Mouse (Mus musculus): ENCODE measurements around the gene Olfr1381. TPM values are rescaled to one million over a fixed set of nuclear protein-coding genes. Genes with fewer than 3 reads are reported as not detected.
A peak's percentile ranks its signal among the peaks of the same experiment; 100 is the strongest.
"Not testable (repeated sequence)": the region's sequence is repeated elsewhere in the genome, so short reads cannot be mapped to it uniquely, and the experiment has no call there.

The Olfr1381 gene
- total and polyA plus RNA-seq, 3 experiments, result not detected

- H3K4me3 ChIP-seq (ENCODE audit: control insufficient read depth in 1 of 2, insufficient read depth in 1 of 2, low read depth in 2 of 2, low read length in 2 of 2); H3K4me1 ChIP-seq (ENCODE audit: control insufficient read depth in 1 of 2, insufficient read depth in 2 of 2, low read length in 2 of 2); H3K27me3 ChIP-seq (ENCODE audit: control insufficient read depth in 1 of 2, insufficient read depth in 2 of 2, low read length in 2 of 2); H3K36me3 ChIP-seq (ENCODE audit: control insufficient read depth in 1 of 2, insufficient read depth in 2 of 2, low read length in 2 of 2); H3K79me2 ChIP-seq (ENCODE audit: control insufficient read depth, insufficient read depth, low read length, poor library complexity); H3K27ac ChIP-seq (ENCODE audit: control insufficient read depth, low read depth, low read length); H3K9me3 ChIP-seq (replicated peaks; ENCODE audit: insufficient read depth, low read length); H3K9ac ChIP-seq (ENCODE audit: control insufficient read depth, low read depth, low read length, poor library complexity, severe bottlenecking): not testable (repeated sequence)
- peak; percentile 46 for TF ChIP-seq SMC3 (IDR thresholded peaks at IDR 0.05; ENCODE audit: low read depth, low read length)
- peak in 2 of 3 experiments; percentile 23 to 61; a peak in 3 of 6 replicates for TF ChIP-seq CTCF (IDR thresholded peaks at IDR 0.05 in 2 of 3, conservative IDR thresholded peaks at IDR 0.05 in 1 of 3; ENCODE audit: control insufficient read depth in 1 of 3, insufficient read depth in 1 of 3, low read depth in 2 of 3, low read length in 3 of 3, poor library complexity in 1 of 3, severe bottlenecking in 1 of 3)
- TF ChIP-seq ZNF384 (IDR thresholded peaks at IDR 0.05; ENCODE audit: low read depth, low read length), result peak; percentile 97
- TF ChIP-seq RAD21 (IDR thresholded peaks at IDR 0.05; ENCODE audit: low read depth, low read length), result peak; percentile 15
- peak; percentile 57 for DNase-seq (ENCODE audit: low read depth, low spot score)
Observed at GRCm38 (mm10) chr11:49575054-49575453, 31.8 kb downstream of the Olfr1381 start.

DNA sequence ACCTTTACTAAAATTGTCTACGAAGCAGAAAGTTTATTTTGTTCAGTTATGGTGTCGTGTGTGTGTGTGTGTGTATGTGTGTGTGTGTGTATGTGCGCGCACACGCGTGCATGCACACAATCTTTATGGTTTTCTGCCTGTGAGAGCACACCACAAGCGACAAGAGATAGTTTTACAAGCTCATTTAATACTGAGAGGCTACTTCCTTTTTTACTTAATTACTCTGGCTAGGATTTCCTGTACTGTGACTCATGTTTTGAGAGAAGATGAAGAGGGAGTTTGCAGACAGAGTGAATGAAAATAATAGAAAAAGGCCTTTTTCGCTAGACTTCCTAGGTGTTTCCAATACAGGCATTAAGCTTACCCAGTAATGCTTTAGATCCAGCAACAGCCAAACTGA, 37.2 kb downstream of the Olfr1381 start:
- not testable (repeated sequence) for H3K27ac ChIP-seq (ENCODE audit: control insufficient read depth, low read depth, low read length); H3K36me3 ChIP-seq (ENCODE audit: control insufficient read depth in 1 of 2, insufficient read depth in 2 of 2, low read length in 2 of 2)

GRCm38 (mm10) chr11:49590213-49590612, 47.0 kb downstream of the Olfr1381 start:
- Histone ChIP-seq H3K4me3 (ENCODE audit: control insufficient read depth in 1 of 2, insufficient read depth in 1 of 2, low read depth in 2 of 2, low read length in 2 of 2) (no peak overlapping the region), H3K27me3 (ENCODE audit: control insufficient read depth in 1 of 2, insufficient read depth in 2 of 2, low read length in 2 of 2) (no peaks in the 10 kb centered on the region; a peak in 1 of 4 replicates), H3K27ac (ENCODE audit: control insufficient read depth, low read depth, low read length) (no peak overlapping the region), H3K9me3 (replicated peaks; ENCODE audit: insufficient read depth, low read length) (no peaks in the 10 kb centered on the region), H3K36me3 (ENCODE audit: control insufficient read depth in 1 of 2, insufficient read depth in 2 of 2, low read length in 2 of 2) (no peaks in the 10 kb centered on the region), H3K9ac (ENCODE audit: control insufficient read depth, low read depth, low read length, poor library complexity, severe bottlenecking) (no peak overlapping the region), H3K4me1 (ENCODE audit: control insufficient read depth in 1 of 2, insufficient read depth in 2 of 2, low read length in 2 of 2) (no peaks in the 10 kb centered on the region), H3K79me2 (ENCODE audit: control insufficient read depth, insufficient read depth, low read length, poor library complexity) (no peaks in the 10 kb centered on the region)
- no peak for DNase-seq (ENCODE audit: low read depth, low spot score)
- TF ChIP-seq ZNF384 (IDR thresholded peaks at IDR 0.05; ENCODE audit: low read depth, low read length) (no peak), EP300 (IDR thresholded peaks at IDR 0.05; ENCODE audit: low read depth in 1 of 2, low read length in 2 of 2) (no peak), GATA1 (IDR thresholded peaks at IDR 0.05; ENCODE audit: low read depth, low read length) (no peak), MEF2A (IDR thresholded peaks at IDR 0.05; ENCODE audit: extremely low read depth, insufficient replicate concordance, low read depth, low read length, poor library complexity, severe bottlenecking) (no peak), ZC3H11A (IDR thresholded peaks at IDR 0.05; ENCODE audit: low read depth, low read length) (no peak), UBTF (IDR thresholded peaks at IDR 0.05; ENCODE audit: borderline replicate concordance, insufficient read depth, low read depth, low read length) (no peak), MAZ (IDR thresholded peaks at IDR 0.05; ENCODE audit: low read depth, low read length) (no peak), NELFE (IDR thresholded peaks at IDR 0.05; ENCODE audit: low read depth, low read length) (no peak), USF1 (IDR thresholded peaks at IDR 0.05; ENCODE audit: low read depth, low read length) (no peak), CTCF (IDR thresholded peaks at IDR 0.05 in 2 of 3, conservative IDR thresholded peaks at IDR 0.05 in 1 of 3; ENCODE audit: control insufficient read depth in 1 of 3, insufficient read depth in 1 of 3, low read depth in 2 of 3, low read length in 3 of 3, poor library complexity in 1 of 3, severe bottlenecking in 1 of 3) (no peak), POLR2A (IDR thresholded peaks at IDR 0.05; ENCODE audit: control insufficient read depth in 1 of 2, insufficient read depth in 1 of 2, low read depth in 1 of 2, low read length in 2 of 2, poor library complexity in 1 of 2) (no peak), KAT2A (conservative IDR thresholded peaks at IDR 0.05; ENCODE audit: low read depth, low read length) (no peak), NRF1 (IDR thresholded peaks at IDR 0.05; ENCODE audit: insufficient read depth, low read depth, low read length, poor library complexity, severe bottlenecking) (no peak), MXI1 (IDR thresholded peaks at IDR 0.05; ENCODE audit: low read depth, low read length) (no peak), TAL1 (IDR thresholded peaks at IDR 0.05; ENCODE audit: low read length) (no peak), CHD2 (IDR thresholded peaks at IDR 0.05; ENCODE audit: low read length) (no peak), POLR2AphosphoS2 (IDR thresholded peaks at IDR 0.05; ENCODE audit: low read length) (no peak)

More for the DNA sequence above, 37.2 kb downstream of the Olfr1381 start:
- not testable (repeated sequence) for H3K79me2 ChIP-seq (ENCODE audit: control insufficient read depth, insufficient read depth, low read length, poor library complexity); H3K9ac ChIP-seq (ENCODE audit: control insufficient read depth, low read depth, low read length, poor library complexity, severe bottlenecking); H3K27me3 ChIP-seq (ENCODE audit: control insufficient read depth in 1 of 2, insufficient read depth in 2 of 2, low read length in 2 of 2); H3K4me3 ChIP-seq (ENCODE audit: control insufficient read depth in 1 of 2, insufficient read depth in 1 of 2, low read depth in 2 of 2, low read length in 2 of 2); H3K4me1 ChIP-seq (ENCODE audit: control insufficient read depth in 1 of 2, insufficient read depth in 2 of 2, low read length in 2 of 2); H3K9me3 ChIP-seq (replicated peaks; ENCODE audit: insufficient read depth, low read length)
- DNase-seq (ENCODE audit: low read depth, low spot score), result peak; percentile 15
- TF ChIP-seq EP300 (IDR thresholded peaks at IDR 0.05; ENCODE audit: low read depth in 1 of 2, low read length in 2 of 2), result peak in 1 of 2 experiments; percentile 43; a peak in 1 of 4 replicates

All from MEL (cell line).